Mouse (Mus musculus) cortical plate, adult 2 months (tissue): ENCODE data around the gene Sult2a3. TPM values are rescaled to one million over a fixed set of nuclear protein-coding genes. Genes with fewer than 3 reads are reported as not detected.
"Not testable (repeated sequence)": the region's sequence is repeated elsewhere in the genome, so short reads cannot be mapped to it uniquely, and the experiment has no call there.

Experiments
- H3K27ac ChIP-seq: fragments of 200-500 bp; 2 replicates; pipeline ENCODE4 v1.5.1; 2012; ENCODE audit warnings: low read length, control low read depth, inconsistent platforms; ENCODE audit not compliant: insufficient read depth
- H3K4me1 ChIP-seq: fragments of 200-500 bp; 2 replicates; pipeline ENCODE4 v1.6.1; 2011; ENCODE audit warnings: low read length; ENCODE audit not compliant: control insufficient read depth, insufficient read depth
- H3K4me3 ChIP-seq: fragments of 200-500 bp; 2 replicates; pipeline ENCODE4 v1.5.1; 2011; ENCODE audit warnings: mild to moderate bottlenecking, low read length, control low read depth; ENCODE audit not compliant: insufficient read depth
- CTCF ChIP-seq: fragments of 200-500 bp; IDR thresholded peaks from 2 replicates; pipeline ENCODE4 v1.5.1; 2011; ENCODE audit warnings: mild to moderate bottlenecking, control low read depth, low read length; ENCODE audit not compliant: insufficient read depth; ENCODE audit errors: extremely low read depth
- POLR2A ChIP-seq: fragments of 200-500 bp; IDR thresholded peaks from 2 replicates; pipeline ENCODE4 v1.6.1; 2011; ENCODE audit warnings: mild to moderate bottlenecking, low read length, control low read depth; ENCODE audit not compliant: insufficient read depth; ENCODE audit errors: extremely low read depth
- polyA plus RNA-seq: library from polyadenylated mRNA; depleted of rRNA; stranded (reverse); fragments of >200 nt; gene quantifications from 2 replicates; pipeline ENCODE4 v1.2.3, GENCODE M21; 2012; rRNA removed

The Sult2a3 gene
- not detected in 2 replicates for polyA plus RNA-seq

- Histone ChIP-seq H3K27ac (no peak within 1 kb of the TSS), H3K4me3 (no peak within 1 kb of the TSS), H3K4me1 (no peaks in the 10 kb centered on the region)
- TF ChIP-seq CTCF (no peak), POLR2A (no peak)
Observed at GRCm38 (mm10) chr7:14122944-14123343, at the start of gene Sult2a3. Gene Sult2a3, minus strand, starts transcription at chr7:14123044.

GRCm38 (mm10) chr7:14120436-14120835 lies 2.4 kb downstream of the Sult2a3 start:
- no peaks in the 10 kb centered on the region for H3K4me1 ChIP-seq
- H3K27ac ChIP-seq: no peak overlapping the region
- TF ChIP-seq POLR2A (no peak), CTCF (no peak)
- no peak overlapping the region for H3K4me3 ChIP-seq

- not testable (repeated sequence) for H3K4me1 ChIP-seq, H3K4me3 ChIP-seq, H3K27ac ChIP-seq
Observed at GRCm38 (mm10) chr7:14119865-14120264, 3.0 kb downstream of the Sult2a3 start.

- no peak overlapping the region for H3K4me3 ChIP-seq
- no peak for TF ChIP-seq POLR2A
- TF ChIP-seq CTCF: no peak
- H3K4me1 ChIP-seq: no peaks in the 10 kb centered on the region
- no peak overlapping the region for H3K27ac ChIP-seq
Observed at GRCm38 (mm10) chr7:14116761-14117160, 6.1 kb downstream of the Sult2a3 start.

- H3K4me1 ChIP-seq, H3K27ac ChIP-seq, H3K4me3 ChIP-seq: not testable (repeated sequence)
Observed at GRCm38 (mm10) chr7:14114471-14114870, 8.4 kb downstream of the Sult2a3 start.

- not testable (repeated sequence) for H3K4me1 ChIP-seq, H3K4me3 ChIP-seq
Observed at GRCm38 (mm10) chr7:14047821-14048220, 75.0 kb downstream of the Sult2a3 start.

GRCm38 (mm10) chr7:14030831-14031230 lies 92.0 kb downstream of the Sult2a3 start:
- not testable (repeated sequence) for H3K4me1 ChIP-seq, H3K27ac ChIP-seq, H3K4me3 ChIP-seq

More at GRCm38 (mm10) chr7:14047821-14048220, 75.0 kb downstream of the Sult2a3 start:
- H3K27ac ChIP-seq: not testable (repeated sequence)

Other genes starting within 250 kb of the Sult2a3 start
- gene Sult2a4, start 133.4 kb downstream of the Sult2a3 start, polyA plus RNA-seq: not detected in 2 replicates
- not detected in 2 replicates for gene Sult2a6, start 131.8 kb upstream of the Sult2a3 start, polyA plus RNA-seq
- gene Obox8, start 210.5 kb upstream of the Sult2a3 start, polyA plus RNA-seq: not detected in 2 replicates